Mouse (Mus musculus): ENCODE data around the gene Sema3e.
A peak's percentile ranks its signal among the peaks of the same experiment; 100 is the strongest.

Sema3e gene

DNA sequence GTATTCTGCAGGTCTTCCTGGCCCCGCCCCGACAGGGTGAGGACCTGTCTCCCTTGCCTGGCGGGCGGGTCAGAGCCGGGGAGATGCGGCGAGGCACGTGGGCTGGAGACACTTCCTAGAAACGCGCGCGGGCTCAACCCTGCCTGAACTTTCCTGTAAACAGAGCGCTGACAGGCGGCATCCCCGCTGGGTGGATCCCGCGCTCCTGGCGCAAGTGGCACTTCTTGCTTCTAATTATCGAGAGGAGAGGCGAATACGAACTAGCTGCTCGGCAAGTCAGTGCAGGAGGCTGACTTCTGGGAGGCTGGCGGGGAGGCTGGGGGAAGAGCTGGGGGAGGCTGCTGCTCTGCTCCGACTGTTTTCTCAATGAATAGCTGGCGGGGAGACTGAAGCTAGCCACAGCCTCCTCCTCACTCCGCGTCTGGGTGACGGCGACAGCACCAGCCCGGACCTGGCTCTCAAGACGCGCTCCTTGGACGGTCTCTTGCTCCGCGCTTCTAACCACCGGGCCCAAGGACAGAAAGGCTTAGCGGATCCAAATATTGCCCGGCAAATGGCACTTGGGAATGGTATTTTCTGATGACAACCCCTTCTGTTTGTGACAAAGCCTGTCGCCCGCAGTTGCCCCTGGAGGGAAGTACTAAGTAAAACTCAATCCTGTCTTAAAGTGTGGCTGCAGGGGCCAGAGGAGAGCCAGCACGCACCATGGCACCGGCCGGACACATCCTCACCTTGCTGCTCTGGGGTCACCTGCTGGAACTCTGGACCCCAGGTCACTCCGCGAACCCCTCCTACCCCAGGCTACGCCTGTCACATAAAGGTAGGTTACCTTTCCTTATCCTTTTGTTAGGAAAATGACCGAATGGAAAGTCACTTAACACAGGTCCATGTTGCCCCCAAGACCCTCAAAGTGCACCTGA, at the start of gene Sema3e:
TSS of gene Sema3e (plus strand) at position 72 of the 920 bp plus-strand sequence.
- peak; percentile 63 for DNase-seq (ENCODE audit: extremely low spot score)

DNA sequence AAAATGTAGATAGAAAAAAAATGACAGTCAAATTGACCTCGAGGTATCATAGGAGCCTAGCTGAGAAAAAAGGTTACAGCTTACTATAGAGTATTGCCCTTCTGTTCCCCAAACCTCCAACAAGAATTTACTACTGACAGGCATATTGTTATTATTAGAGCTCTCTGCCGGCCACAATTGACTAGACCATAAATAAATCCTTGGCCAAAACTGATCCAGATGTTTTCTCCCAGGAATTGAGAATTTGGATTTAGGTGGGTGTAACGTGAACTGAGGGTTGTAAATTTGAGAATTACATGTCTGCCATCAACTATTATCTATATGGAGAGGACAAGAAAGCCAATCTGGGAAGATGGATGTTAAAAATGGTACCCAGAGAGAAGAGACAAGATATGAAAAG, 47.5 kb upstream of the Sema3e start:
- DNase-seq (ENCODE audit: extremely low spot score), result no peak

DNA sequence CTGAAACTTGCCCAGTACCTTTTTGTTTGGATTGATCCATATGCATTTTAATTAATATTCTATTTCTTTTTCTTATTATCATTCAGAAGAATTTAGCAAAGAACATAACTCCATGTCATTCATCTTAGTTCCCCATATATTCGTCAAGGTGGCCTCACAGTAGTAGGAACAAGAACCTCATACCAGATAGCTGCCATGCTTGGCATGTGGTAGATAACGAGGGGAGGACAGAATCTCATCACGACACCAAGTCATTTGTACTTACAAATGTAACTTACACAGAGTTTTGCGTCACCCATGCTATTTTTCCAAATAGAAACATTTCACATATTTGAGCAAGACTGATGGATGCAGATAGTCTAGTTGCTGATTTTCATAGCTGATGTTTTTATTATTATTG, 45.9 kb upstream of the Sema3e start:
- DNase-seq (ENCODE audit: extremely low spot score), result no peak

DNA sequence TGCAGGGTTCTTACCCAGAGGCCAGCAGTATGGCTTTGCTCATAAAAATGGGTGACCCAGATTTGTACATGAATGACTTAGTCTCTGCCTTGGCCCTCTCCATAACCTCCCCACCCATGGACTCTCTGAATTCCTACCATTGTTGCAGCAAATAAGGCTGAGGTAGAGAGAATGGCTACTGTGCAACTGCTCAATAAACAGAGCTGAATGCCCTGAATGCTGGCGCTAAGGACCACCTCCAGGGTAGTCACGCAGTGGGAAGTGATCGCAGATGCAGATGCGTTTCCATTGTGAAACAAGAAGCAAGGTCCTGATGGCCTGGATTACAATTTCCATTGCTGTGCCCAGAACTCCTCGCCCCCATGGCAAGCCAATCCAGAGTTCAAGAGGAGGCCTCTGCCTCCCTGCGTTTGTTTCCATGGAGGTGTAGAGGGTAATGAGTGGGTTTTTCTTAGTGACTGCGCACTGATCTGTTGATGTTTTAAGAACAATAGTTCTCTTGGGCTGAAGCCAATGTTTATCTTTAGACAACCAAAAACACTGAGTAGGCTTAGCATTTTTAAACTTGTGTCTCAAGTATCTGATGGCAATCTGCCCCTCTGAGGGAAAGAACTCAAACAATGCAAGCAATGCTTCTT, 42.5 kb upstream of the Sema3e start:
- peak; percentile 10 for DNase-seq (ENCODE audit: extremely low spot score)

DNA sequence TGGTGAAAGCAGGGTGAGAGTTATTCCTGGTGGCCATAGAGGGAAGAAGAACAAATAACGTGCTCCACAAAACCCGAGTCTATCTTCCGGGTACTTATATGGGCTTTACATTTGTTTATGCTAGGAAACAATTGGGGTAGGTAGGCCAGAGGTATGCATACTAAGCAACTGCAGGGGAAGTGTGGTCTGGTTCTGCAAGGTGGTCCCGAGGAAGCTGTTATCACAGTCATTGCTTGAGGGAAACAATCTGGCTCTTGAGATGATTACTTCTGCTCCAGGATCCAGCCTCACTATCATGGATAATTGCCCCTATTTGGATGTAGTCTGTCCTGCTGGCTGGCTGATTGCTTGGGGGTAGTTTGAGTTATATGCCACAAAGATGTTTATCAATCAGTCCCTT, 41.5 kb upstream of the Sema3e start:
- DNase-seq (ENCODE audit: extremely low spot score), result no peak

DNA sequence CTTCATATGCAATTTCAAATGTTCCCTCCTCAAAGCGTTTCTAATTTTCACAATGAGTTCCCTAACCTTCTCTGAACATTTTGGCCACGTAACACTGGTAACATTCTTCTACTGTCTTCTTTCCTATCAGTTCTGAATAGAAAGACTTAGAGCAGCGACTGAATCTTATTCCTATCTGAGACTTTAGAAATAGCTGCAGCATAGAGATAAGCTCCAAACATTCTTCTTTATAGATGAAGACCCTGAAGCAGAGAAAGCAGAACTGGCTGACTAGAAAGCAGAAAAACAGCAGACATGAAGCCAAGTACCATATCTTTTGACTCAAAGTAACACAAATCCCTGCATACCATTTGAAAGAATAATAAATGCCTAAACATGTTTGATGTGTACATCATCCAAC, 39.4 kb upstream of the Sema3e start:
- no peak for DNase-seq (ENCODE audit: extremely low spot score)

DNA sequence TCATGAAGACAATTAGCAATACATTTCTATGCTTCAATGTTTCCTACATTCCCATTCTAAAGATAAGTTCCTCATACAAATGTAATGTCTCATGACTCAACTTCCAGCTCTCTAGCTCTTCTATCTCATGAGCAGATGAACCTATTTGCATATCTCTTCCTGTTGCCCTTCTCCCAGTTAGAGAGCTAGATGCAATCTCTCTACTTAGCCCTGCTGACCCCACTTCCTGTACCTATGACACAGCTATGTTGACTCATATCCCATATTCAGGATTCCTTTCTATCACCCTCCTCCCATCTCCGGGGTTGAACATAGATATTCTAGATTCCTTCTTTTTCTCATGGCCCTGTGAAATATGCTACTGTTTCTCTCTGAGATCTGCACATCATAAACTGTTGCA, 38.0 kb upstream of the Sema3e start:
- DNase-seq (ENCODE audit: extremely low spot score), result no peak

DNA sequence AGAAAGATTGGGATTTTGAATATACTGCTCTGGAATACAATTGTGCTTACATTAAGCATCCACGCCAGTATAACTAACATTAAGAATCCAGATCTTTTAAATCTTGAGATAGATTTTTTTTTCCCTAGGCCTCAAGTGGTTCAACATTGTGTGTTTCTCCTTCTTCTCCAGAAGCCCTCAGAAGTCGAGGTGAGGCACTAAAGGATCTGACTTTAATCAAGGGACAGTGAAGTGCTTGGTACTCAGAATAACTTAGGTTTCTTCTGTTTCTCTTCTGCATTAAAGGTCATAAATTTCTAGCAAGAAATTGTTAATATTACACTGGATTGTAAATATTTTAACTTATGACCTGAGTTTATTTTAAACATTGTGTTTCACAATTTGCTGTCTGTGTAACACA, 37.1 kb upstream of the Sema3e start:
- no peak for DNase-seq (ENCODE audit: extremely low spot score)

DNA sequence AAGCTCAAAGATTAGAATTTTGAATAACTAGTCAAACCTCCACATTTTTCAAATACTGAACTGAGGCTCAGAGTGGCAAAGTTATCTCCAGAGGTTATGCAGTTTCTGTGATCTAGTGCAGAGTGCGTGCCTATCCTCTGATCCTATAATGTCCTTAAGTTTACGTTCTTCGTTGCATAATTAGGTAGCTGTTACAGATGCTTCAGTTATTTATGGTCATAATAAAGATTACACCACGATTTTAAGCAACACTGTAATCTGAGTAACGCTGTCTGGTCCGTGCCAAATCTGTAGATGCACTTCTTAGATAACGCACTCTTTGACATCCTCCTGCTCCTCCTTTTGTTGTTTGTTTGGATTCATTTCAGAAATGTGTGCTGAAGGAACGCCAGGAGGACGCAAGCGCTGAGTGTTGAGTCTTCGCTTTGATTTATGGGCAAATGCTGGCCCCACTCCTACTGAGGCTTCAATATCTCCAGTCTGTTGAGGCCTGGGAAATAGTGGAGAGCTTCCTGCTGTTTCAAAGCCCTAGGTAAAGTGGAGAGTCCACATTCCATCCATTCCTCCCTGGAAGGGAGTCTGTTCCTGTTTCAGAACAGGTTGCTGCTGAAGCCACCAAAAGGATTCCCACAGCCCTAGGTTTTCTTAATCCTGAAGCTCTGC, 32.2 kb upstream of the Sema3e start:
- DNase-seq (ENCODE audit: extremely low spot score), result peak; percentile 11

DNA sequence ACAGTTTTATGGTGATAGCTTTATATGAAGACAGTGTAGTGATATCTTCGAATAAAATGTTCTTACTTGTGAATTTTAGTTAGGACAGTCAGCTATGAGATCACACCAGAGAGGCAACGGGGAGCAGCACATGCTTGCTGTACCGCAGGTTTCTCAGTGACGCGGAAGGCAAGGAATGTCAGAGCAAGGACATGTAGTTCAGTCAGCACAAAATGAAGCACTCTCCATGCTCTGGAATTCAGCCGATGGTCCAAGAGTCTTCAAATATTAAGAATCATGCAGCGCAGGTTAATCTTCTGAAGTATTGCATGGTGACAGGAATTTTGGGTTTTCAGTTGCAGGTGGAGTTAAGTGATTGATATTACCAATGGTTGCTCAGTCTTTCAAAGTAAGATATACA, 3.3 kb downstream of the Sema3e start:
- DNase-seq (ENCODE audit: extremely low spot score), result no peak

DNA sequence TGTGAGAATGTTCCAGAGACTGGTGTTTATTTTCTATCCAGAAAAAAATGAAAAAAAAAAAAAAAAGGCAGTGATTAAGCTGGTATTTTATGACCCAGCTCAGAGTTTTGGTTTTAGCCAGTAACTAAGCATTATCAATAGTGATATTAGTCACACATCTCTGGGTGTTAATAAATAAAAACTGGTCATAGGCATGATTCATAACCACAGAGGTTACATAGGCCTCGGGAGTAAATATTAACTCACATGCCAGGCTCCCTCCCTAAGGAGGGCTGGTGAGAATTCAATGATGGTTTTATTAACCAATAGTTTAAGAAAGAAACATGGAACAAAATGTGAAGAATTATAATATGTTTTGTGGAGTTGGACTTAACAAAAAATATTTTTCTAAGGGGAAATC, 5.7 kb downstream of the Sema3e start:
- DNase-seq (ENCODE audit: extremely low spot score), result no peak

DNA sequence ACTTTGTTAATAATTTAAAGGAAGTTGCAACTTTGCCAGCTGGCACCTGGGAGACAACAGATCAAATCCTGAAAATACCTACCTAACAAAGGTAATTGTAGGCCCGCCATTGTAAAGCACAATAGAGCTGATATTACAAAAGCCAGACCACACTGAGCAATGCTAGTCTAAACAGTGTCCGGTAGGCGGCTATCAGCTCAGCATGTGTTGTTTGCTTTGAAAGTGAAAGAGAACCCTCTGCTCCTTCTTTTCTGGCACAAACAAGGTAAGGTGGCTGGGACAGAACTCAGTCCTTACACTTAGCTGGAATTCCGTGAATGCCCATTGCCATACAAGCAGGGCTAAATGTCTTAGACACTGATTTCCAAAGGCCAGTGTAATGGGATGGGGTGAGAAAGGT, 7.0 kb downstream of the Sema3e start:
- DNase-seq (ENCODE audit: extremely low spot score), result no peak

DNA sequence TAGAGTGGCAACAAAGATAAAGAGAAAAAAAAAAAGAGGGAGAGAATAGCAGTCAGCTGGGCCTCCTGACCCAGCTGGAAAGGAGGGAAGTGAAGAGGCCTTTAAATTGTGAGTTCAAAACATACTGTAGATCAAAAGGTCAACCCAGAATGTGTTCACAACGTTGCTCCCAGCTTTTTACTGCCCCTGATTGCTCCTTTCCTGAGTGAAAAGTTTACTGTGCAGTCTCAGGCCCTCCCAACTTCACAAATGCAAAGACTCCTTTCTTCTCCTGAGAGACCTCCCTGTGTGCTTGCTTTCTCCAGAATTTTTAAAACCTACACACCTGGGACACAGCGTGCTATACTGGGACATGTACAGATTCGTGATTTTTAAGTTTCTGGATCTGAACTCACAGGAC, 8.2 kb downstream of the Sema3e start:
- no peak for DNase-seq (ENCODE audit: extremely low spot score)

DNA sequence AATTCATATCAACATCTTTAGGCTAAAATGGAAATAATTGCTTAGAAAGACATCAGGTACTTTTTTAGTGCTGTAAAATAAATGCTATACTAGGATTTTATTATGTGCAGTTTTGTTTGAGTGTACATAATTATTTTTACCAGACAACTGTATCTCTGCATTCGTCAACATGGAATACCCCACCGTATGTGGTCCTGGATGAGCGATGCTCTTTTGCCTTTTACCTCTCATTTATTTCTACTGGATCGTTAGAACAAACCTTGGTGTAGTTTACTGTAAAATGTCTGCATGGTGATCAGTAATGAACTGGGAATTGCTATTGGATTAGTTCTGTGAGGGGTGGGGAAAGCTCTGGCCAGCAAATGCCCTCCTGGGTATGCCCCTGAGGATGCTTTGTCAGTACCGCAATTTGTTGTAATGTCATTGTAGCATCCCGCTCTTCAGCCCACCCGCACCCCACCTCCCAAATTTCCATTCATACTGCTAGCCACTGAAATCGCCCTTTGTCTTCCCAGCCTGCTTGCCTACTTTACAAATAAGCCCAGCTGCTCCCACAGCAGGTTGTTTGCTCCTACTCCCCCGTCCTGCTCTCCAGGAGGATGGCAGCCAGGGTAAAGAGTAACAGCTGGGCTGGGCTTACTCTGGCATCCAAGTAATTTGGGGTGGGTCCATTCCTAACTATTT, 13.9 kb downstream of the Sema3e start:
- peak; percentile 37 for DNase-seq (ENCODE audit: extremely low spot score)

DNA sequence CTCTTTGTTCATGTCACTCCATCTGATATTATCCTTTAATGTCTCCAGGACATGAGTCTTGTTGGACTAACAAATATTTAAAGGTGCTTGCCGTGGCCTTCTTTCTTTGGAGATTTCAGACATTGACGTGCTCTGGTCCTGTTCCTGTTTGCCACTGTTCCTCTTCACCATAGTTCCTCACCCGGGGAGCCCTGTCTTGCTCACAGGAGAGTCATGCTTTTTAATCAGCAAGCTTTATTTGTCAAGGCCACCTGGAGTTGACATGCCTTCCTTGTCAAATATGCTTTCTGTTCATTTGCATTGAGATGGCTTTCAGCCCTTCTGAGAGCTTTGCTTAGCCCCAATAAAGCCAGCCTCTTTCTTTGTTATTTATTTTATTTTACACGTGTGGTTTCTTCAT, 15.1 kb downstream of the Sema3e start:
- no peak for DNase-seq (ENCODE audit: extremely low spot score)

DNA sequence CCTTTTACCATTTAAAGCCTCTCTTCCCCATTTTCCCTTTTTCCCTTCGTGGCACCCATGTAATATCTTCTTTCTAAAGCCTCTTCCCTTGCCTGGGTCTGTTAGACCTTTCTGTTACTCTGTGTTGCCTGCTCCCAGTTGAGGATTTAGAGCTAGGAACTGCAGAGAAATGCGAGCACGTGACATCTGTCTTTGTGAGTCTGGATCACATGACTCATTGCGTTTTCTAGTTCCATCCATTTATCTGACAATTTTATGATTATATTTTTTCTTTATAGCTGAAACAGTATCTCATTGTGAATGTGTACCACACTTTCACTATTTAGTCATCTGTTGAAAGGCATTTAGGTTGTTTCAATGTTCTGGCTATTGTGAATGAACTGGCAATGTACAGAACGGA, 18.0 kb downstream of the Sema3e start:
- no peak for DNase-seq (ENCODE audit: extremely low spot score)

DNA sequence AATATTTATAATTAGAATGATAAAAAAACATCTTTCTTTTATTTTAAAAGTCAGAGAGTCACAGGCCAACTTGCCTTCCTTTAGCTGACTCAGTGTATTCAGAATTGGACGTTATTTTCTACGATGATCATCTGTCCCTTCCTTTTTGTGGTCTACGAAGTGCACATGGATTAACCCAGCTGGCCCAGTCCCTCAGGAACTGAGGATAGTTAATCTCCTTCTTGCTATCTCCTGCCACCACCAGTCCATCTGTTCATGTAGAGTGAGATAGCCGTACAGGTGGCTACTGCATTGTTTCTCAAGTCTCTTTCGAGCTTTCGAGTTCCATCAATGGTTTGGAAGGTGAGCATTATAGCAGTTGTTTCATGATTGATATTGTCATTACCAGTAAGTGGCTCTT, 18.9 kb downstream of the Sema3e start:
- no peak for DNase-seq (ENCODE audit: extremely low spot score)

DNA sequence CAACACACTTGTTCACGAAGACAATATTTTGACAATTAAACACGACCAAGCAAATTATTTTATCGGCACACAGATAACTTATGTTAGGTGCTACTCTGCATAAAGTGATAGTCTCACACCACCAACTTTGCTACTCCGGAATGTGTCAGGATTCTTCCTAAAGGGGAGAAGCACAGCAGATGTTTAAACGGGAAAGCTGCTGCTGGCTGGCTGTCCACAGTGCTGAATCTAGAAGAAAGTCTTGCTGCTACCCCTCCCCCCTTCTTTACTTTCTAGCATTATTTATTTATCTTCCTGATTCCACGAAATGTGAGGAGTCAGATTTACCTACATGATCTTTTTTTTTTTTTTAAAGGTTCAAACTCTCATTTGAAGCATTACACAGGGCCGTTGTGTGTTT, 23.6 kb downstream of the Sema3e start:
- no peak for DNase-seq (ENCODE audit: extremely low spot score)

DNA sequence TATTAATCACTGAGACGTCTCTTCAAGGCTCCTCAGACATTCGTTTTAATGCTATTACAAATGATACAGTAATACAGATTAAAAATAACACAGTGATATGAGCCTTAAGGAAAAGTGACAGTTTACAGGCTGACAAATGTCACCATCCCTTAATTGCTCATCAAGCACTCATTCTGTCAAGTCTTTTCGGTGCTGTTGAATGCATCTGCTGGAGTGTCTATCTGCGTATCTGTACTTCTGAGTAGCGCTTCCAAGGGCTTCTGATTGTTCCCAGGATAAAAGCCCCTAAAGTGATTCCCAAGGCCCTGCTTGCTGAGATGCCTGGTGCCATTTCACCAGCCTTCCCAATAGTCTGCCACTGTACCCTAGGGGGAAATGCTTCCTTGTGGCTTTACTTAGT, 29.4 kb downstream of the Sema3e start:
- no peak for DNase-seq (ENCODE audit: extremely low spot score)

DNA sequence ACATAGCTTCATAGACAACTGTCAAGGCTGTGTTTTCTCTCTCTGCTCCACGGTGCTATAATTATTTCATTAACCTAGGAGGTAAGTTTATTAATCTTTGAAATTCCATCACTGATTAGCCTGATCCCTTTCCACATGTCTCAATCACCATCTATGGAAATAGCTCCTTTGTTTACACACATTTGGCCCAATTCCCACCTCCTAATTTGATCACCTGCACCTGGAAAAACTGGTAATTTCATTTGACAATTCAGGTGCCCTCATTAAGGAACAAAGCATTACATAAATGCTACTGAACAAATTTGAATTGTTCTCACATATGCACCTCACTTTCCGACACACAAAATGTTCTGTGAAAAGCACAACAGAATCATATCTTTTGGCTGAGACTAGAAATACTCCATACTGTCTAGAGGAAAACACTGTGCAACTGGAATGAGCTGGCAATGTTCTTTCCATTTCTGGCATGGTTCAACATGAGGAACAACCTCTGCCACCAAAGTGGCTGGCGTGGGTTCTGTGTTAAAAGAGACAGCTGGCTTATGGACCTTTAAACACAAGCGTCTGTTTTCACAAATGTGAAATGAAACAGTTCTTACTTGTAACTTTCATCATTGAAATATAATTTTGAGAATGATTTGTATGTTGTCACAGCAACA, 34.9 kb downstream of the Sema3e start:
- DNase-seq (ENCODE audit: extremely low spot score), result no peak

DNA sequence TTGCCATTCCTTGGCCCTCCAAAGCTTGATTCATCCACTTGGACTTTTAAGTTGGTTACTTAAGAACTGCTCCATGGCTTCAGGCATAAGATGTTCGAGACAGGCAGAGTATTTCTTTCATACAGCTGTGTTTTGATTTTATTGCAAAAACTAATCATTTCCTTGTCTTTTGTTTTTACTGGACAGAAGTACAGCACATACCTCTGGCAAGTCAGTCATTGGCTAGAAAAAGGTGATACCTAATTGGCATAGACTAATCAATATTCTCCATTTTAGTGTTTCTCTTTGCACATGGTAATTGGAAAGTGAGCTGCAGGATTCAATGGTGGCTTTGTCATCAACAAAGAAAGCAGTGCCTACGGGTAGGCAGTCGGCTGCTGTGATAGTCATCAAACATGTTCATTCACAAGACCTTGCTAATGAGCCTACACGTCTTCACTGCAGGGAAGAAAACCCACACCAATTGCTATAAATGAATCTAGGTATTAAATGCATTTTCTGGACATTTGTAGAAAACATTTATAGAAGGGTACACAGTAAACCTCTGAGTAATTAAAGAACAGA, 37.9 kb downstream of the Sema3e start:
- DNase-seq (ENCODE audit: extremely low spot score), result no peak

All from embryo, embryonic 9.5 days (tissue).